Mouse (Mus musculus) hindbrain, embryonic 14.5 days (tissue): ENCODE measurements around the gene Mob3a. TPM values are rescaled to one million over a fixed set of nuclear protein-coding genes. Genes with fewer than 3 reads are reported as not detected.

Experiments used
- ATAC-seq: fragments of 200-750 bp; cut with Nextera tagmentation; 2 replicates; pipeline ENCODE4 v1.8.0; 2017; ENCODE audit warnings: moderate number of reproducible peaks, mild to moderate bottlenecking, moderate TSS enrichment, moderate library complexity; ENCODE audit not compliant: low FRiP score
- DNase-seq: peaks from one replicate; pipeline ENCODE4 v3.0.0-alpha.2; 2015; ENCODE audit warnings: low spot score
- H3K27ac ChIP-seq: fragments of 300-500 bp; sonication (generic); 2 replicates; pipeline ENCODE4 v1.5.1; 2014; ENCODE audit warnings: mild to moderate bottlenecking, moderate library complexity
- H3K27me3 ChIP-seq: fragments of 300-500 bp; sonication (generic); 2 replicates; pipeline ENCODE4 v1.6.1; 2014; ENCODE audit warnings: mild to moderate bottlenecking, low read length, mixed read lengths; ENCODE audit not compliant: control insufficient read depth, insufficient read depth
- H3K36me3 ChIP-seq: fragments of 300-500 bp; sonication (generic); replicated peaks from 2 replicates; pipeline ENCODE4 v1.6.1; 2014; ENCODE audit not compliant: control insufficient read depth, insufficient read depth
- H3K4me1 ChIP-seq: fragments of 300-500 bp; sonication (generic); replicated peaks from 2 replicates; pipeline ENCODE4 v1.6.1; 2014; ENCODE audit warnings: antibody characterized with exemption, low read length, mixed read lengths; ENCODE audit not compliant: control insufficient read depth, insufficient read depth
- H3K4me2 ChIP-seq: fragments of 300-500 bp; sonication (generic); replicated peaks from 2 replicates; pipeline ENCODE4 v1.6.1; 2014; ENCODE audit warnings: mild to moderate bottlenecking, moderate library complexity
- H3K4me3 ChIP-seq: fragments of 300-500 bp; sonication (generic); replicated peaks from 2 replicates; pipeline ENCODE4 v1.5.1; 2014; ENCODE audit warnings: mild to moderate bottlenecking, low read length
- H3K9ac ChIP-seq: fragments of 300-500 bp; sonication (generic); 2 replicates; pipeline ENCODE4 v1.6.1; 2014
- H3K9me3 ChIP-seq: fragments of 300-500 bp; sonication (generic); 2 replicates; pipeline ENCODE4 v1.6.1; 2016; ENCODE audit warnings: low read length; ENCODE audit not compliant: control insufficient read depth
- WGBS: fragments of 180-500 bp; shearing (Covaris S2); extraction: QIAGEN DNeasy Blood & Tissue Kit; methylation state at CpG from one replicate; pipeline ENCODE4 v1.1.7; 2014; 5-methylcytosine and 5-hydroxymethylcytosine counted together
- polyA plus RNA-seq: library from polyadenylated mRNA; unstranded; fragments of >200 nt; fragmentation: Nextera tagmentation; extraction: Ambion mirVana; gene quantifications from 2 replicates; pipeline ENCODE4 v1.2.1, GENCODE M21; 2014

Gene Mob3a
- polyA plus RNA-seq, 1 experiment from 2014 or later: 47.1 TPM

GRCm38 (mm10) chr10:80669737-80670485 is 31.9 kb downstream of the Mob3a start:
- Histone ChIP-seq H3K36me3 (peaks cover 66% of the 10 kb centered on the region), H3K27ac (no peak overlapping the region), H3K4me1 (peaks cover 24% of the 10 kb centered on the region), H3K4me2 (no peak overlapping the region), H3K4me3 (no peak overlapping the region), H3K9me3 (no peaks in the 10 kb centered on the region), H3K9ac (no peak overlapping the region), H3K27me3 (no peaks in the 10 kb centered on the region)
- WGBS: 97% methylated on average over 7 of the region's 7 CpGs
- DNase-seq: no peak
- ATAC-seq: no peak

DNA sequence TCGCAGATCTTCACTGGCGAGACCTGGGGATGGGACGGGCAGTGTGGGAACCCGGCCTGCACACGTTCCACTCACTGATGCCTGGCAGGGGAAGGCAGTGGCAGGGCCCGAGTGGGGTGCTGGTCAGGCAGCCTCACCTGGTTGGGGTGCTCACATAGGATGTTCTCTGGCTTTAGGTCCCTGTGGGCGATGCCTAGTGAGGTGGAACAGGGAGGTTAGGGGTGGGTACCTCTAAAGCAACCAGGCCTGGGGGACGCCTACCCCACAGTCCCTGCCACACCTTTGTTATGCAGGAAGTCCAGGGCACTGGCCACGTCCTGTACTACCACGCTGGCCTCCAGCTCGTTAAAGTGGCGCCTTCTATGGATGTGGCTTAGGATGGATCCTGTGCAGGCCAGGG is 32.8 kb downstream of the Mob3a start:
- Histone ChIP-seq H3K4me3 (no peak overlapping the region), H3K27ac (no peak overlapping the region), H3K4me1 (peaks cover 15% of the 10 kb centered on the region), H3K9me3 (no peaks in the 10 kb centered on the region), H3K27me3 (no peaks in the 10 kb centered on the region), H3K36me3 (peaks cover 66% of the 10 kb centered on the region), H3K9ac (no peak overlapping the region), H3K4me2 (no peak overlapping the region)
- ATAC-seq (no peak), DNase-seq (no peak)
- 93% methylated on average over 12 of the region's 12 CpGs for WGBS

GRCm38 (mm10) chr10:80668614-80669013 is 33.2 kb downstream of the Mob3a start:
- no peaks in the 10 kb centered on the region for H3K27me3 ChIP-seq
- no peak for ATAC-seq
- H3K4me2 ChIP-seq: no peak overlapping the region
- H3K4me1 ChIP-seq: peaks cover 11% of the 10 kb centered on the region
- no peak overlapping the region for H3K4me3 ChIP-seq
- peaks cover 66% of the 10 kb centered on the region for H3K36me3 ChIP-seq
- 78% methylated on average over 11 of the region's 11 CpGs for WGBS
- no peak for DNase-seq
- H3K9me3 ChIP-seq: no peaks in the 10 kb centered on the region
- H3K9ac ChIP-seq: no peak overlapping the region
- no peak overlapping the region for H3K27ac ChIP-seq

- no peak overlapping the region for H3K4me3 ChIP-seq
- no peak overlapping the region for H3K9ac ChIP-seq
- DNase-seq (no peak), ATAC-seq (no peak)
- WGBS: 85% methylated on average over 19 of the region's 19 CpGs
- no peaks in the 10 kb centered on the region for H3K27me3 ChIP-seq
- no peaks in the 10 kb centered on the region; the same call in 1 of the 2 replicates for H3K4me1 ChIP-seq
- no peak overlapping the region for H3K27ac ChIP-seq
- no peaks in the 10 kb centered on the region for H3K9me3 ChIP-seq
- H3K4me2 ChIP-seq: no peak overlapping the region
- peaks cover 66% of the 10 kb centered on the region for H3K36me3 ChIP-seq
Observed at GRCm38 (mm10) chr10:80666837-80667412, 34.9 kb downstream of the Mob3a start.

DNA sequence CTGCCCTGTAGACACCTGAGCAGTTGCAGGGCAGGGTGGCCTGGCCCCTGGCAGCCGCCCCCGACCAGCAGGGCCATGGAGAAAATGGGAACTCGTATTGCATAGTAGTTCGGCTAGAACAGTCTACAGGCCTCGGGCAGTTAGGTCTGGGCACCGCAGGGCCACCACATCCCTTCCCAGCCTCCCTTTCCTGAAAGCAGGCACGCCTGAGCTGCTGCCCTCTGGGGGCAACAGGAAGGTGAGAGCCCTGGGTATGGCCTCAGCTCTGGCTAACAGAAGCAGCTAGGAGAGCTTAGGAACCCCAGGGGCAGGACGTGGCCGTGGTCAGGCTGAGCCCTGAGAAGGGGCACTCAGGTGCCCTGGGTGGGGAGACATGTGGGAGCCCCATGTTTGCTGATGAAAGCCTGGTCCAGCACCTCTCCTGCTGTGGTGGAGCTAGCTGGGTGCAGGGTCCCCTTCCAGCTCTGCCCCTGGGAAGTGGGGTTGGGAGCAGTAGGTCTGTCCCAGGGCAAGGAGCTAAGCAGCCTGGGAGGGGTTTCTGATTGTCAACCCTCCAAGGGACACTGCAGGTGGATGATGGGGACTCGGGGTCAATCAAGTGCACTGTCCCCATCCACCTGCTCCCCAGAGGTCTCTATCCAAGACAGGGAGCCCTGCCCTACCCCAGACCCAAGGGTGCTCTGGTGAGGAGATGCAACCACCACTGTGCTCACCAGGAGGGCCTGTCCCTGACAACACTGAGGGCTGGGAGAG is 35.6 kb downstream of the Mob3a start:
- peaks cover 59% of the 10 kb centered on the region for H3K36me3 ChIP-seq
- H3K4me2 ChIP-seq: no peak overlapping the region
- ATAC-seq: no peak
- 72% methylated on average over 10 of the region's 10 CpGs for whole genome bisulfite sequencing
- no peaks in the 10 kb centered on the region; the same call in 1 of the 2 replicates for H3K4me1 ChIP-seq
- no peak overlapping the region for H3K9ac ChIP-seq
- H3K27ac ChIP-seq: no peak overlapping the region
- H3K4me3 ChIP-seq: no peak overlapping the region
- no peaks in the 10 kb centered on the region for H3K27me3 ChIP-seq
- no peaks in the 10 kb centered on the region for H3K9me3 ChIP-seq
- no peak for DNase-seq

DNA sequence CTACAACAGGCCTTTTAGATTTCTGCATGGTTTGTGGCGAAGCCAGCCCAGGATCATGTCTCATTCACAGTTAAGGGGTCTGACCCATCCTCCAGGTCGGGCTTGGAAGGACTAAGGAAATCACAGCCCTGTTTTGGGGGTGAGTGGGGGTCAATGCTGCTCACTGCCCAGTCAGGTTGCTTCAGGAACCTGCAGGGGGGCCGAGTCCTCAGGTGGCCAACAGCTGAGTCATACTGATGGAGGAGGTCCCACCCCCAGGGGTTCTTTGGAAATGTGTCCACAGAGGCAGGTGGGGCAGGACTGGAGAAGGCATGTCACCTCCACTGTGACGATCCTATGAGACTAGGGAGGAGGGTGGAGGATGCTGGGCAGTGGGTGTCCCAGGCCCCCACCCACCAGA is 36.3 kb downstream of the Mob3a start:
- Histone ChIP-seq H3K4me2 (no peak overlapping the region), H3K9ac (no peak overlapping the region), H3K27ac (no peak overlapping the region), H3K4me1 (no peaks in the 10 kb centered on the region; the same call in 1 of the 2 replicates), H3K4me3 (no peak overlapping the region), H3K36me3 (peaks cover 52% of the 10 kb centered on the region), H3K9me3 (no peaks in the 10 kb centered on the region), H3K27me3 (no peaks in the 10 kb centered on the region)
- no peak for DNase-seq
- 65% methylated on average over 4 of the region's 4 CpGs for WGBS
- ATAC-seq: no peak

DNA sequence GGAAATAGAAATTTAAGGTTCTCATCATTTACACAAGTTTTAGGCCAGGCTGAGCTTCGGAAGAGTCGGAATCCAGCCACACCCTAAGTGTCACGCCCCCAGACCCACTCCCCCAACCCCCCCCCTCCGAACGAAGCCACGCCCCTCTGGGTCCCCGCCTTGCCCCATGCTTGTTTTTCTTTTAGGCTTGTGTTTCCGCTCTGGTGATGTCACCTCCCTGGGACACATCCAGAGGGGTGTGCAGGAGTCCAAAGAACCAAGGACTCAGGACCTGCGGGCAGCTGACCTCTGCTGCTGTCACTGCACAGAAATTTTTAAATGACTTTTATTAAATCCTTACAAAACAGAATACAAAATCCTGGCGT is 36.8 kb downstream of the Mob3a start:
- Histone ChIP-seq H3K36me3 (peaks cover 48% of the 10 kb centered on the region), H3K27me3 (no peaks in the 10 kb centered on the region), H3K27ac (no peak overlapping the region), H3K9me3 (no peaks in the 10 kb centered on the region), H3K4me2 (no peak overlapping the region), H3K4me3 (no peak overlapping the region), H3K4me1 (no peaks in the 10 kb centered on the region; the same call in 1 of the 2 replicates), H3K9ac (peak overlapping the region; percentile 11; the same call in 1 of the 2 replicates)
- 25% methylated on average over 10 of the region's 10 CpGs for WGBS
- no peak for ATAC-seq
- DNase-seq: no peak

DNA sequence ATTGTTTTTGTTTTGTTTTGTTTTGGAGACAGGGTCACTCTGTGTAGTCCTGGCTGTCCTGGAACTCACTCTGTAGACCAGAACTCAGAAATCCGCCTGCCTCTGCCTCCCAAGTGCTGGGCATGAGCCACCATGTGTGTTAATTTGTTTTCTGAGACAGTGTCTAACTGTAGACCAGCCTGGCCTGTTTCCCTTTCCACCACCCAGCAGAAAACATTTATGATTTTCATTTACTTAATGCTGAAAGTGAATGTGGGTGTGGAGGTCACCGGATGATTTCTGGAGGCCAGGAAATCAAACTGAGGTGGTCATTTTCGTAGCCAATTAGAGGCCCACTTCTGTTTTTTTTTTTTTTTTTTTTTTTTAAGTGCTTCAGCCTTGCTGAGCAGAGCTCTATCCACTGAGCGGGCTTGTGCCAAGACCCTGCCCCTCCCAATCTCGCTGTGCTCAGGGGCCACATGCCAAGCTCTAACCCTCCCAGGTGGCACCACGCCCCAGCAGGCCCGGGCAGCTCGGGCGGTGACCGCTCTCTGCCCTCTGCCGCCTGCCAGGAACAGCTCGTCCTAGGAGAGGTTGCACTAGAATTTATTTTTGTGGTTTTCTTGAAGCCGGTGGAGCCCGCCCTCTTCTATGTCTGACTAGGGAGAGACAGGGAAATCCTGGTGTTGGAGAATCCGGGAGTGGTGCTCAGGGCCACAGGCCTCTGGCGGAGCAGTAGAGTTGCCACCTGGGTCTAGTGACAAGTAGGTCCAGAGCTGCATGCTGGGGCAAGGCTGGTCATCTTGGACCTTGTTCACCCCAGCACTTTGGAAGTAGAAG is 37.4 kb downstream of the Mob3a start:
- Histone ChIP-seq H3K27me3 (no peaks in the 10 kb centered on the region), H3K36me3 (peaks cover 42% of the 10 kb centered on the region), H3K4me1 (no peaks in the 10 kb centered on the region; the same call in 1 of the 2 replicates), H3K4me3 (no peak overlapping the region), H3K4me2 (0 out of 2 replicates have a peak overlapping the region, but pooled peaks have one; percentile 2), H3K27ac (no peak overlapping the region; the same call in 1 of the 2 replicates), H3K9ac (peak overlapping the region; percentile 11; the same call in 1 of the 2 replicates), H3K9me3 (no peaks in the 10 kb centered on the region)
- ATAC-seq (no peak), DNase-seq (no peak)
- WGBS: 46% methylated on average over 16 of the region's 16 CpGs
